Mouse (Mus musculus) E14TG2a.4 (cell line): ENCODE data around the gene Slc25a21.

Experiments used
- CTCF ChIP-seq: conservative IDR thresholded peaks from 2 replicates; pipeline ENCODE4 v1.5.1; 2014; ENCODE audit warnings: low read length
- POU5F1 ChIP-seq: IDR thresholded peaks from 2 replicates; pipeline ENCODE4 v1.6.1; 2014; ENCODE audit warnings: low read length, borderline replicate concordance

DNA sequence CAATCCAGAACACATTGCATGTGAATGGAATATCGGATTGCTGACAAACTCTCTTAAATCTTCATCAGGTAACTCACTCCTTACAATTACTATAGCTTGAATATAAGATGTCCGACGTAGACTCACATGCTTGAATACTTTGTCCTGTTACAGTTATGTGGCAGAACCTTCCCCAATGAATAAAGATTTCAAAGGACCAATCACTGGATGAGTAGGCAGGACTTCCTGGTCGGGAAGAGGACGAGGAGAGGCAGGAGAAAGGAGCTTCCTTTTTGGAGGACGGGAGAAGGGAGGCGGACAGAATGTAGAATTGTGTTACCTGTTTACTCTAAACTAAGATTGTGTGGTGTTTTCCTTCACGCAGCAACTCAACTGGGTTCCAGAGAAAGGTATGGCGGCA, 29.1 kb upstream of the Slc25a21 start:
- no peak for TF ChIP-seq CTCF
- no peak for TF ChIP-seq POU5F1
